Mouse (Mus musculus): ENCODE measurements at regions not wholly inside any gene's neighbourhood (a gene's known extent, or its start where the extent isn't known, plus 50 kb on each side); places are given as distances from the start of the nearest gene placed in this dataset.

- TF ChIP-seq CTCF (IDR thresholded peaks at IDR 0.05; ENCODE audit: borderline replicate concordance, insufficient read depth, low read length) (no peak), POLR2A (IDR thresholded peaks at IDR 0.05; ENCODE audit: low read depth, low read length) (no peak)
- Histone ChIP-seq H3K4me1 (ENCODE audit: control insufficient read depth, insufficient read depth, low read length) (no peaks in the 10 kb centered on the region), H3K4me3 (ENCODE audit: insufficient read depth, low read length) (no peak overlapping the region), H3K27ac (ENCODE audit: insufficient read depth, low read length) (no peak overlapping the region)
Observed at GRCm38 (mm10) chr15:56834621-56835020, 642.8 kb downstream of the Slc22a22 start.

- no peak overlapping the region for H3K27ac ChIP-seq (ENCODE audit: insufficient read depth, low read length)
- TF ChIP-seq CTCF (IDR thresholded peaks at IDR 0.05; ENCODE audit: borderline replicate concordance, insufficient read depth, low read length) (no peak), POLR2A (IDR thresholded peaks at IDR 0.05; ENCODE audit: low read depth, low read length) (no peak)
- H3K4me3 ChIP-seq (ENCODE audit: insufficient read depth, low read length) = no peak overlapping the region
- H3K4me1 ChIP-seq (ENCODE audit: control insufficient read depth, insufficient read depth, low read length) = no peaks in the 10 kb centered on the region
Observed at GRCm38 (mm10) chr15:56832666-56833065, 644.8 kb downstream of the Slc22a22 start.

- H3K4me3 ChIP-seq (ENCODE audit: insufficient read depth, low read length) = no peak overlapping the region
- H3K4me1 ChIP-seq (ENCODE audit: control insufficient read depth, insufficient read depth, low read length) = no peaks in the 10 kb centered on the region
- H3K27ac ChIP-seq (ENCODE audit: insufficient read depth, low read length) = no peak overlapping the region
- TF ChIP-seq POLR2A (IDR thresholded peaks at IDR 0.05; ENCODE audit: low read depth, low read length) (no peak), CTCF (IDR thresholded peaks at IDR 0.05; ENCODE audit: borderline replicate concordance, insufficient read depth, low read length) (no peak)
Observed at GRCm38 (mm10) chr15:56820977-56821579, 656.3 kb downstream of the Slc22a22 start.

GRCm38 (mm10) chr15:56820256-56820976 lies 657.0 kb downstream of the Slc22a22 start:
- TF ChIP-seq CTCF (IDR thresholded peaks at IDR 0.05; ENCODE audit: borderline replicate concordance, insufficient read depth, low read length) (no peak), POLR2A (IDR thresholded peaks at IDR 0.05; ENCODE audit: low read depth, low read length) (no peak)
- no peaks in the 10 kb centered on the region for H3K4me1 ChIP-seq (ENCODE audit: control insufficient read depth, insufficient read depth, low read length)
- peak overlapping the region; percentile 34 for H3K27ac ChIP-seq (ENCODE audit: insufficient read depth, low read length)
- no peak overlapping the region for H3K4me3 ChIP-seq (ENCODE audit: insufficient read depth, low read length)

GRCm38 (mm10) chr15:56818158-56818690 lies 659.2 kb downstream of the Slc22a22 start:
- no peak overlapping the region for H3K27ac ChIP-seq (ENCODE audit: insufficient read depth, low read length)
- no peak for TF ChIP-seq CTCF (IDR thresholded peaks at IDR 0.05; ENCODE audit: borderline replicate concordance, insufficient read depth, low read length)
- TF ChIP-seq POLR2A (IDR thresholded peaks at IDR 0.05; ENCODE audit: low read depth, low read length) = no peak
- H3K4me1 ChIP-seq (ENCODE audit: control insufficient read depth, insufficient read depth, low read length) = no peaks in the 10 kb centered on the region
- no peak overlapping the region for H3K4me3 ChIP-seq (ENCODE audit: insufficient read depth, low read length)

- no peak overlapping the region for H3K27ac ChIP-seq (ENCODE audit: insufficient read depth, low read length)
- no peak overlapping the region for H3K4me3 ChIP-seq (ENCODE audit: insufficient read depth, low read length)
- TF ChIP-seq POLR2A (IDR thresholded peaks at IDR 0.05; ENCODE audit: low read depth, low read length) = no peak
- no peaks in the 10 kb centered on the region for H3K4me1 ChIP-seq (ENCODE audit: control insufficient read depth, insufficient read depth, low read length)
Observed at GRCm38 (mm10) chr15:56817204-56818157, 659.9 kb downstream of the Slc22a22 start.

GRCm38 (mm10) chr15:56813876-56814275 lies 663.5 kb downstream of the Slc22a22 start:
- Histone ChIP-seq H3K4me3 (ENCODE audit: insufficient read depth, low read length) (no peak overlapping the region), H3K27ac (ENCODE audit: insufficient read depth, low read length) (no peak overlapping the region), H3K4me1 (ENCODE audit: control insufficient read depth, insufficient read depth, low read length) (no peaks in the 10 kb centered on the region)
- TF ChIP-seq POLR2A (IDR thresholded peaks at IDR 0.05; ENCODE audit: low read depth, low read length) (no peak), CTCF (IDR thresholded peaks at IDR 0.05; ENCODE audit: borderline replicate concordance, insufficient read depth, low read length) (no peak)

- Histone ChIP-seq H3K27ac (ENCODE audit: insufficient read depth, low read length) (no peak overlapping the region), H3K4me3 (ENCODE audit: insufficient read depth, low read length) (no peak overlapping the region), H3K4me1 (ENCODE audit: control insufficient read depth, insufficient read depth, low read length) (no peaks in the 10 kb centered on the region)
- TF ChIP-seq POLR2A (IDR thresholded peaks at IDR 0.05; ENCODE audit: low read depth, low read length) = no peak
- TF ChIP-seq CTCF (IDR thresholded peaks at IDR 0.05; ENCODE audit: borderline replicate concordance, insufficient read depth, low read length) = no peak
Observed at GRCm38 (mm10) chr15:56810151-56810550, 667.3 kb downstream of the Slc22a22 start.

GRCm38 (mm10) chr15:56807611-56808010 lies 669.8 kb downstream of the Slc22a22 start:
- TF ChIP-seq POLR2A (IDR thresholded peaks at IDR 0.05; ENCODE audit: low read depth, low read length) = no peak
- no peak overlapping the region for H3K27ac ChIP-seq (ENCODE audit: insufficient read depth, low read length)
- H3K4me3 ChIP-seq (ENCODE audit: insufficient read depth, low read length) = no peak overlapping the region
- H3K4me1 ChIP-seq (ENCODE audit: control insufficient read depth, insufficient read depth, low read length) = no peaks in the 10 kb centered on the region

Measured in embryonic fibroblast, embryonic 13.5 days (primary cell).